Mouse (Mus musculus): Measurements from ENCODE around the gene Tnfaip3.
A peak's percentile ranks its signal among the peaks of the same experiment; 100 is the strongest.

Gene Tnfaip3

GRCm38 (mm10) chr10:18964856-18965255 is 50.6 kb downstream of the Tnfaip3 start:
- peak; percentile 6 for DNase-seq (ENCODE audit: low spot score)

- DNase-seq (ENCODE audit: low spot score): no peak
Measured at GRCm38 (mm10) chr10:18959777-18960492, 55.5 kb downstream of the Tnfaip3 start.

- peak; percentile 43 for DNase-seq (ENCODE audit: low spot score)
Measured at GRCm38 (mm10) chr10:18953706-18954071, 61.8 kb downstream of the Tnfaip3 start.

GRCm38 (mm10) chr10:18953011-18953705 is 62.3 kb downstream of the Tnfaip3 start:
- DNase-seq (ENCODE audit: low spot score): no peak
